Mouse (Mus musculus) c-Kit-negative CD71-positive TER-119-positive erythroid progenitor cells, embryonic 14.5 days (primary cell): Measurements from ENCODE around the gene Pabpn1l.

ENCODE experiments used
- DNase-seq: peaks from one replicate; pipeline ENCODE4 v3.0.0-alpha.2; 2013; ENCODE audit warnings: low read depth, low spot score

Pabpn1l gene

GRCm38 (mm10) chr8:122618660-122619378, 3.7 kb downstream of the Pabpn1l start:
- DNase-seq: peak; percentile 63

DNA sequence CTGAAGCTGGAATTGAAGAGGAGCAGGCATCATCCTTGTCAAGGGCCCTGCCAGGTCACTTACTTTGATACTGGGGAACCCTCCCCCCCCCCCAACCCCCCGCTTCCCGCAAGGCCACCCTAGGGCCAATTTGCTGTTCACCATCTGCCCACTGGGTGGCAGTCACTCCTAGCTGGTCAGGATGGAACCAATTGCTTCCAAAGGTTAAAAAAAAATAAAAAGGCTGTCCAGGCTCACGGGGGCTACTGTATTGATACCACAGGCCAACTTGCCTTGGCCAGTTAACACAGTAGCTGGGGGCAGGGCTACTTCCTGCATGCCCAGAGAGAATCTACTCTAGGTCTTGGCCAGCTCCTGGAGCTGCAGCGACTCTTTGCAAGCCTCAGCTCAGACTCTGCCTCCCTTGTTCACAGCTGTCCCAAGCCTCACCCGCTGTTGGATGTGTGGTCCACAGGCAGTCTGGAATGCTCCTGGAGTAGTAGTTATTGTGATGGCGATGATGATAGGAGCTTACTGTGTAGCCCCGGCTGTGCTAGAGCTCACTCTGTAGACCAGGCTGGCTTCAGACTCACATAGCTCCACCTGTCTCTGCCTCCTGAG, 4.5 kb downstream of the Pabpn1l start:
- peak; percentile 58 for DNase-seq

DNA sequence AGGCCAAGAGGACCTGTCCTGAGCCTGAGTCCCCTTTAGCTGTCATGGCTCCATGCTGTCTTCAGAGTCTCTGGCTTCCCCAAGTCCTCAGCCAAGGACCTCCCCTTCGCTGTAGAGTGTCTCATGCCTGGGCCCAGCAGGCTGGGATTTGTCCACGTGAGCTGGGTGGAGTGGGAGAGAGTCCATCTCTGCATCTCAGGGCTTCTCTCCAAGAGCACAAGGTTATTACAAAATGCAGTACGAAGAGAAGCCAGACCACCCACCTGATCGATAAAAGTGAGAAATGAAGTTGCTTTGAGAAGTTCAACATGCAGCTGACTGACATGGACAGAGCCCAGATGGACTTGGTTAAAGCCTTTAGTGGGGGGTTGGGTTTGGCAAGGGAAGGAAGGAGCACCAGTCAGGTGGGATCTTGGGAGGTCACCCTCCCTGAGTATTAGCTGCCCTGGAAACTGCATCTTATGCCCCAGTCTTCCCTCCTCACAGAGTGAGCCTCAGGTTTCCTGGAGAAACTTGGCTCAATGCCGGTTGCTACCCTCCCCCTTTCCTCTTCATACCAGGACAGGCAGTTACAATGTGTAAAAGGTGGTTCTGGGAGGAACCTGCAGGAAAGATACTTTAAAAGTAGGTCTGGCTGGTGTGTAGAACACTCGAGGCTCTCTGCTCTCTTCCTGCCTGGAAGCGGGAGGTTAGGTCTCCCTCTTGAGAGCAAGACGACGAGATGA, 6.2 kb downstream of the Pabpn1l start:
- DNase-seq: no peak

DNA sequence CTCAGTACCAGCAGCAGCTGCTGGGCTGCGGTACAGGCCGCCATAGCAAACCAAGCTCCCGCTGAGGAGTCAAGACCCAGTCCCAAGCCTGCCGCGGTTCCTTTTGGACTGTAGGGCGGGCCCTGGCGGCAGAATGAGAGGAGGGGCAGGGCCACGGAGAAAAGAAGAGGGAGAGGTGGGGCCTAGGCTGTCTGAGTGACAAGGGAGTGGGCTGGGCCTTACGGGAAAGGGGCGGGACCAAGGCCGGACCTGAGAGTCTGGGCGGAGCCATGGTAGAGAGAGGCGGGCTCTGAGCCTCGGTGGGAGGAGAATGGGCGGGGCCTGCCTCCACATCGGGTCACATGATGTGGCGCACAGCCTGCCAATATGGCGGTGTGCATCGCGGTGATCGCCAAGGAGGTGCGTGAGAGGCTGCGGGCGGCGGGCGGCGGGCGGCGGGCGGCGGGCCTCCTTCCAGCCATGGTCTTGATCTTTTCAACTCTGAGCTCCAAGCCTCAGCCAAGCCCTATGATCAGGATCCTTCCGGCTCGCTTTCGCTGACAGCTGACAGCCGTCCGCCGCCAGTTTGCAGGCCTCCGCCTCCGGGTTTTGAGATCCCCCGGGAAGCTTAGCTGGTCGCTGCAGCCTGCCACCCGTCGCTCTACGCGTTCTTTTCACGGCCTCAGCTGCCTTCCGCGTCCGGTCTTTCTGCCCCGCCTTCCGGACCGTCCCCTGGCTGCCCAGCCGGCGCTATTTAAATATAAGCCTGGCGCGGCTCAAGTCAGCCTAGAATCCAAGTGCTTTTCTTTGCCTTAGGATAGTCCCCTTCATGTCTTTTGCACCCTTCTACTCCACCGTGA, 11.0 kb downstream of the Pabpn1l start, which contains the start of the genes Galns and Trappc2l:
Gene Galns, minus strand, starts transcription at position 169 of the 839 bp plus-strand sequence.
Gene Trappc2l, plus strand, starts transcription at position 346 of the 839 bp plus-strand sequence.
- peak; percentile 98 for DNase-seq

DNA sequence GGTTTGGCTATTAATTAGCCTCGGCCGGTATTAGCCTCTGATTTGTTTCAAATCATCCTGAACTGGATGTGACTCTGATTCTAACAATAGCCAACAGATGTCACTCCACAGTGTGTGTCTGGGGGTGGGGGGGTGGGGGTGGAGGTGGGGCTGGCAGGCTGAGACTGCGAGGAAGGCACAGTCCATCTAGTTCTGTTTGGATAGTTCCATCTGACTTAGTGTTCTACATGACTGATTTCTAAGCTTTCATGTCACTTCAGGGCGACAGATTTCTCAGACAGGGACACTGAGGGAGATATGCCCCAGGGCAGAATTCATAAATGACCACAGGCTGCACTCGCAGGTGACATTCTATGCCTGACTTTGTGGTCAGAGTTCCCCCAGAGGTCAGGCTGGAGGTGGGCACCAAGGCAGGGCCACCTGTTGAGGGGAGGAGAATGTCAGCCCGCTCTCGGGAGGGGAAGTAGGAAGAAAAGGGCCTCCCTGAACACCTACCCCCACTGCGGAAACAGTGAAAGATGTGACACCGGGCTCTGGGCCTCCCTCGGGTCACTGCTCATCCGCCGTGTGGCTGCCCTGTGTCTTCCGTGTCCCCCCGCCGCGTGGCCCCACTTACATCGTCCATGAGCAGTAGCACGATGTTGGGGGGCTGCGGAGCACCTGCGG, 11.8 kb downstream of the Pabpn1l start:
- no peak for DNase-seq

DNA sequence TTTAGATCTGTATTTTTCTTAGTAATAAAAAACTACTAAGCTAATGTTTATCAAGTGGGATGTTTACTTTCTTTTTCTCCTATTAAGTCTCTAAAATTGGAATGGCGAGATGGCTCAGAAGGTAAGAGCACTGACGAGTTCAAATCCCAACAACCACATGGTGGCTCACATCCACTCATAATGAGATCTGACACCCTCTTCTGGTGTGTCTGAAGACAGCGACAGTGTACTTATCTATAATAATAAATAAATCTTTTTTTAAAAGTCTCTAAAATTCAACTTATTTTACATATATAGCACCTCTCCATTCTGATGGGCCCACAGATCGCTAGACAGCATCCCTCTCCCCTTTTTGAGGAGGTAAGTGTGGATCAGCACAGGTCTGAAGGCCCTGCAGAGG, 12.3 kb downstream of the Pabpn1l start:
- DNase-seq: no peak

- DNase-seq: no peak
Observed at GRCm38 (mm10) chr8:122606810-122607209, 15.7 kb downstream of the Pabpn1l start.

DNA sequence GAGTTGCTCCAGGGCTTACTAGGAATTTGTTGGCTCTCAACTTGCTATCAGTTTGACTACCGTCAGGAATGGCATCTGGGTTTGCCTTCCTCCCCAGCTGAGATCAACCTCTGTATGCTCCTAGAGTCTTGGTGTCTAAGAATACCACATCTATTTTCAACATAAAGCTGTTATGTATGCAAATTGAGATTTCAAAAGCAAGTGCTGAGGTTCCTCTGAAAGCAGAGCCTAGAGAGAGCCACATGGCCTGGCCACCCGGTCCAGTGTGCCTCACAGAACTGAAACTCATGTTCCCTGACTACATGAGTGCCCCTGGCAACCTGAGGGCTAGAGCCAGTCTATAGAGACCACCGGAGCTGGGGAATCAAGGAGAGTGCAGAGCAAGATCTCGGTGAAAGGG, 17.2 kb downstream of the Pabpn1l start:
- DNase-seq: no peak

DNA sequence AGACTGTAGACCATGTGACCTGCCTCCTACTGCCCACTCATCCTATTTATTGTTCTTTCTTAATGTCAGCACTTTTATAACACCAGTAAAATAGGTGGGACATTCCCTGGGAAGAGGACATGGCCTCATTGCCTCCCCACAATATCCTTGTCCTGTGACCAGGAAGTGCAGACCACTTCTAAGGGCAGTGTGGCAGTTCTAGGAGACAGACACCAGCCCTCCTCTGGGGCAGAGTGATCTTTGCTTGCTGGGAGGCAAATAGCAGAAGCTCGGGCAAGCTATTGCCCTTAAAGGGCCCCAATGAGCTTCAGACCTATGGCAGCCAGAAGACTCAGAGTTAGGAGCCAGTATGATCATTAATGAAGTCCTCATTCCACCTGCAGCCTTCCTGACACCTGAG, 17.9 kb downstream of the Pabpn1l start:
- DNase-seq: no peak

DNA sequence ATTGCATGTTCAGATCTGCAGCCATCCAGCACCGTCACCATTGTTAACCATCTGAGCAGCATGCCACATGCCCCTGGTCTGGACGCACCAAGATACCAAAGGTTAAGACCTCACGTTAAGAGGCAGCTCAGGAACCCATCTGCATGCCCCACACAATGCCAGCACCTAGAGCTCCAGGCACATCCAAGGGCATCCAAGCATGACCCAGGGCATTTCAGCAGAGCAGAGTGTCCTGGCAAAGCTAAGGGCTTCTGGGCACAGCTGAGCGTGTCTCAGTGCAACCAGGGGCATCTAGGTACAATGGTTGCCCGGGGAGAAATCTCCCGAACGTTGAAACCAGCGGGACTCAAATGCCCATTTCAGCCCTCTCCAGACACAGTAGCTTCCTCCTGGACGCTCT, 21.9 kb downstream of the Pabpn1l start:
- no peak for DNase-seq

GRCm38 (mm10) chr8:122596031-122596430, 26.5 kb downstream of the Pabpn1l start:
- DNase-seq: no peak

GRCm38 (mm10) chr8:122593783-122594507, 28.6 kb downstream of the Pabpn1l start:
- no peak for DNase-seq

DNA sequence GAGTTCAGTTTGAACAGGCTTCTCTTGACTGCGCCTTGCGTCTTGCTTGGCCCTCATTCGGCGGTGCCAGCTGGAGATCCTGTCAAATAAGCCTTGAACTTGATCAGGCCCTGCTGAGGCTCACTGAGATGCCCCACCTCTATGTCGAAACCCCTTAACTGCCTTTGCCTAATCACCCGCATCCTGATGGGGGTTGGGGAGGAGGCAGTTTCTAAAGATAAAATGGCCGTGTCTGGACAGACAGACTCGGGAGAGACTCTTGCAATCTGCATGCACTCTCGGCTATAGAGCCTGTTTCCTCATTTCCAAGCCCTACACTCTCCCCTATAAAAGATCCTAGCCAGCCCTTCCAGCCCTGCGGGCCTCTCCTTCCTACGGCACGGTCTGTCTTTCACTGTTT, 29.3 kb downstream of the Pabpn1l start:
- DNase-seq: no peak

DNA sequence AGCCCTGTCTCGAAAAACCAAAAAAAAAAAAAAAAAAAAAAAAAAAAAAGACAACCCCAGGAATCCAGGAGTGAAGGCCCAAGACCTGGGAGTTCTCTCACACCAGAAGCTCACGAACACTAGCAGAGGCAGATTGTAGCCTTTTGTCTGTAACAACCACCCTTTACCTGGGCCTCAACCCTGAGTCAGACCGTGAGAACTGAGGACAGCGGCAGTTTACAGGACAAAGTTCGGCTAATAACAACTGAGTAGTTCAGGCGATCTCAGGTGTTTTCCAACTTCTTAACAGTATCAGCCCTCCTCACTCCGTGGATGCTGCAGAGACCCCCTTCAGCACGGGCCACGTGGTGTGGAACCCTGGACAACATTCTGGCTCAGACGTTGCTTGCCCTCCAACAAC, 35.8 kb downstream of the Pabpn1l start:
- no peak for DNase-seq

DNA sequence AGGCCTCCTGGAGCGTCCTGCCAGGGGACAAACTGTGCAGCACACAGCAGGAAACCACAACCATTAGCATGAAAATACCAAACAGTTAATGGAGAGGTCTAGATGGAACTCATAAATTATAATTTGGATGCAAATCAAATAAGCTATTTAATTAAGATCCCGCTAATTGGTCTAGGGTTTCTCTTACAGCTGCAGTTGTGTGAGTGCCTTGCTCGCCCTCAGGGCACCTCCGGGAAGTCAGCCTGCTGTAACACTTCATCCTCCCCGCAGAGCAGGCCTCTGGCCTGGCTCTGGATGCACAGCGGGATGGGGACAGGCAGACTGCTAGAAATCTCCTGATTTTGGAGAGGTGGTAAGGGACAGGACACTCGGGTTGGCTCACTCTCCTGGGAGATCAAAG, 36.4 kb downstream of the Pabpn1l start:
- no peak for DNase-seq

DNA sequence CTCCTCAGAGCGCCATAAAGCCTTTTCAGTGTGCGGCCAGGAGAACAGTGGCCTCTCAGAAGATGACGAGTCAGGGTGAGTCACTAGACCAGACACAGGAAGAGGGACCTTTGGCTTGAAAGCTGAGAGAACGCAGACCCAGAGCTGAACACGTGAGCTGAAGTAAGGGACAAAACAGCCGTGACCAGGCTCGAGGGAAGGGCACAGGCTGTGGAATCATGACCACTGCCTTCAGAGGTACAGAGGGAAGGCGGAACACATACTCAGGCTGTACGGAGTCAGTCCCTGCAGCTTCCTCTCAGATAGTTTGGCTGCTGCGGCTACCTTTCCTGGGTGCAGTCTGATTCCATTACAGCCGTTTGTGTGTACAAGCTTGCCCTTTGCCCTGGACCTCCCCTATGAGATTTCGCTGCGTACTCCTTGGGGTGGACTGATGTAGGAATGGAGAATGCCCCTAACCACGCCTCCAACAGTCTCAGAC, 37.1 kb downstream of the Pabpn1l start:
- DNase-seq: no peak

DNA sequence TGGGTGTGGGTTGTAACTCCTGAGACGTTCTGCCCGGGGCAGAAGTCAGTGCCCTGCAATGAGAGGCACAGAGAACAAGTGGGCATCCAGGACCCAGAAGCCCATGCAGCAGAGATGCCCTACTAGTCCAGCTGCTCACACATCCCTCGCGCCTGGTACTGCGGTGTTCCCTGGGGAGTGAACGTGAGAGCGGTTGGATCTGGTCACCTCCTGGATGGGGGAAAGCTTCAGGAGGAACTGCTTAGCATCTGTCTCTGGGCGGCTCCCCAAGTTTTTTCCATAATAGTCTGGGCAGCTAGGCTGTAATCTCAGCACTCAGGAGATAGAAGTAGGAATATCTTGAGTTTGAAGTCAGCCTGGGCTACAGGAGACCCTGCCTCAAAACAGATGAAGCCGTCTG, 37.6 kb downstream of the Pabpn1l start:
- DNase-seq: no peak

DNA sequence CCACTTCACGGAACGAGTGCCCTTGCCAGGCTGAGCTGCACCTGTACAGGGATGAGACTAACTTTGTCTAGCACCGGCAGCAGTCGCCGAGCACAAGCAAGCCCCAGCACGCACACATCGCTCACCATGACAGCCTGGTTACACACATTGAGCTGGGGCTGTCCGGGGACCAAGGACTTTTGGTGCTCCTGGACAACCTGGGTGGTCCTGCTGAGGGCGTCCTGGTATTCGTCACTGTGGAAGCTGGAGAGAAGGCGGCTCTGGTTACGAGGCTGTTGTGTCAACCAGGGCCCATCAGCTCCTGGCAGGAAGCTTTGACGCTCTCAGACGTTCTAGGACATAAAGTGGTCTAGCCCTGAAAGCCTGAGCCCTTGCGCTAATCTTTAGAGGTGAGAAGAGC, 41.6 kb downstream of the Pabpn1l start:
- DNase-seq: no peak

DNA sequence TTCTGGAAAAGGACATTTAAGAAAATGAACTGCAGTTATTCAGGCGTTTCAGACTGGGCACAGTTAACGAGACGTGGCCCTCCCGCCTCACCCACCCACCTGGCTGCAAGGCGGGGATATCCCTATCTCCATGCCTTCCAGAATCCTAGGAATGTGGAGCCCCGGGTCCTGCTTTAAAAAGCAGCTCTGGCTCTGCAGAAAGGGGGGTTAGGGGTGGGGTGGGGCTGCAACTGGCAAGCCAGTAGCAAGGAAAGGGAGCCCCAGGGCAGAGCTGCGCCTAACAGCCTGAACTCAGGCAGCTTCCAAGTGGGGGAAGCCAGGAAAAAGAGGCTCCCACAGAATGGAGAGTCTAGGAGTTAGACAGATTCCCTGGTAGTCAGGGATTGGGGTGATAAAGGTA, 43.3 kb downstream of the Pabpn1l start:
- DNase-seq: no peak

- no peak for DNase-seq
Observed at GRCm38 (mm10) chr8:122577116-122577515, 45.4 kb downstream of the Pabpn1l start.
